15 mouse cellular contexts compared by ENCODE assay signal in genomic region chr12:112952926-112953565, GRCm38 (mm10). TPM values are rescaled to one million over a fixed set of nuclear protein-coding genes. Genes with fewer than 3 reads are reported as not detected.
DNase-seq lines count a peak whose midpoint lies in the region; ATAC-seq and TF ChIP-seq lines count a peak whose summit lies in the region.
"Had no signal": no experiment of that assay in that cellular context is flagged by ENCODE, and none has a peak within 500 bp of the region (broad histone marks: within the 10 kb centered on the region; RNA-seq: fewer than 3 reads in every experiment).

No protein-coding gene starts in this region.

- WGBS in heart, embryonic 14.5 days: 39% methylated on average over 3 of the region's 3 CpGs

- H3K27me3 ChIP-seq in heart, embryonic 14.5 days (ENCODE audit: control insufficient read depth, insufficient read depth, low read length): peaks cover 4% of the 10 kb centered on the region; the same call in 1 of the 2 replicates
- H3K27me3 ChIP-seq: intestine, embryonic 15.5 days; limb, embryonic 15.5 days; Patski; stomach, embryonic 15.5 days had no signal

- H3K4me3 ChIP-seq in heart, embryonic 14.5 days (ENCODE audit: control insufficient read depth in 1 of 2, insufficient read depth in 1 of 2, low read depth in 1 of 2, low read length in 2 of 2): no peak overlapping the region
- no peak overlapping the region for H3K4me3 ChIP-seq in layer of hippocampus, adult 2 months
- H3K4me3 ChIP-seq: intestine, embryonic 15.5 days; limb, embryonic 15.5 days; stomach, embryonic 15.5 days had no signal

- intact Hi-C loops in heart, postnatal 14 days (cut with DNase I): no loop called here

- H3K36me3 ChIP-seq in heart, embryonic 14.5 days (ENCODE audit: control insufficient read depth, insufficient read depth, low read length): 0 out of 2 replicates have a peak, but pooled peaks cover 4% of the 10 kb centered on the region
- H3K36me3 ChIP-seq: intestine, embryonic 15.5 days; stomach, embryonic 15.5 days had no signal

- DNase-seq in cerebellum, adult 11-12 months: peak; percentile 38
- no peak for DNase-seq in cerebellum, adult 8-10 months
- no peak for DNase-seq in heart, postnatal 14 days
- DNase-seq in layer of hippocampus, adult 2 months (ENCODE audit: low spot score in 2 of 2): no peak
- DNase-seq in layer of hippocampus, adult 9-10 months (ENCODE audit: low spot score): no peak
- DNase-seq in 416B (ENCODE audit: low read depth): peak; percentile 52
- DNase-seq: embryo, embryonic 11 days; midbrain, embryonic 14.5 days had no signal

- H3K4me1 ChIP-seq in heart, embryonic 14.5 days (ENCODE audit: control insufficient read depth in 2 of 2, insufficient read depth in 2 of 2, low read length in 2 of 2): peaks cover 35 to 38% of the 10 kb centered on the region in 2 experiments

- H3K9me3 ChIP-seq in heart, embryonic 14.5 days (ENCODE audit: control insufficient read depth, low read length): no peaks in the 10 kb centered on the region
- H3K9me3 ChIP-seq: intestine, embryonic 15.5 days; limb, embryonic 15.5 days; stomach, embryonic 15.5 days had no signal

- TF ChIP-seq CTCF in layer of hippocampus, adult 2 months (conservative IDR thresholded peaks at IDR 0.05): no peak

- 0 out of 2 replicates have a peak overlapping the region, but pooled peaks have one; percentile 15 for H3K4me2 ChIP-seq in heart, embryonic 14.5 days (ENCODE audit: low read length)
- H3K4me2 ChIP-seq: intestine, embryonic 15.5 days; limb, embryonic 15.5 days; lung, embryonic 14.5 days; stomach, embryonic 15.5 days had no signal

- no peak overlapping the region for H3K9ac ChIP-seq in heart, embryonic 14.5 days (ENCODE audit: low read length)
- H3K9ac ChIP-seq: intestine, embryonic 15.5 days; limb, embryonic 15.5 days; lung, embryonic 14.5 days; stomach, embryonic 15.5 days had no signal

- ATAC-seq in heart, embryonic 14.5 days (ENCODE audit: insufficient number of reproducible peaks, insufficient read depth, low FRiP score, low read depth): no peak
- no peak for ATAC-seq in megakaryocyte progenitor cell, adult 5-6 weeks (replicated peaks; ENCODE audit: poor library complexity)

- H3K27ac ChIP-seq in heart, embryonic 14.5 days (replicated peaks in 1 of 2; ENCODE audit: control insufficient read depth in 1 of 2, insufficient read depth in 1 of 2, low read depth in 2 of 2, low read length in 2 of 2): peak overlapping the region; percentile 46 to 54
- peak overlapping the region; percentile 6; the same call in 1 of the 2 replicates for H3K27ac ChIP-seq in layer of hippocampus, adult 2 months
- H3K27ac ChIP-seq: intestine, embryonic 15.5 days; limb, embryonic 15.5 days; stomach, embryonic 15.5 days had no signal

RNA-seq across cellular contexts. Expression of gene Nudt14, which starts 11.1 kb away (rescaled TPM):
- 44.2 and 53.9 TPM in 2 replicates for polyA plus RNA-seq in heart, embryonic 14.5 days (2014; fragmentation: Nextera tagmentation; extraction: Ambion mirVana)
- total RNA-seq in heart, postnatal 14 days (2021): 1 to 10 TPM; 8.3 to 8.6 TPM
- 10 to 100 TPM in 1 of 2 experiments, 1 to 10 TPM in 1; 9.8 to 10.1 TPM for total RNA-seq in layer of hippocampus, adult 2 months (2021)
- 12.6 and 13.4 TPM in 2 replicates for total RNA-seq in megakaryocyte progenitor cell, adult 5-6 weeks (2015)
- total RNA-seq in megakaryocyte progenitor cell, adult 5-6 weeks (2017): 14.8 TPM in 2 replicates

RNA-seq across cellular contexts. Expression of gene Btbd6, which starts 23.2 kb away (rescaled TPM):
- polyA plus RNA-seq in heart, embryonic 14.5 days (2014; fragmentation: Nextera tagmentation; extraction: Ambion mirVana): 19.4 and 25.9 TPM in 2 replicates
- total RNA-seq in heart, postnatal 14 days (2021): 10 to 100 TPM; 16.8 TPM
- 10 to 100 TPM; 55.8 to 55.9 TPM for total RNA-seq in layer of hippocampus, adult 2 months (2021)
- total RNA-seq in megakaryocyte progenitor cell, adult 5-6 weeks (2015): 7.7 and 9.5 TPM in 2 replicates
- 5.2 and 6.4 TPM in 2 replicates for total RNA-seq in megakaryocyte progenitor cell, adult 5-6 weeks (2017)

RNA-seq across cellular contexts. Expression of gene Jag2, which starts 23.5 kb away (rescaled TPM):
- 3.4 and 4.7 TPM in 2 replicates for polyA plus RNA-seq in heart, embryonic 14.5 days (2014; fragmentation: Nextera tagmentation; extraction: Ambion mirVana)
- total RNA-seq in heart, postnatal 14 days (2021): 10 to 100 TPM; 32.1 to 32.4 TPM
- total RNA-seq in layer of hippocampus, adult 2 months (2021): 10 to 100 TPM; 44.1 to 52.1 TPM
- total RNA-seq in megakaryocyte progenitor cell, adult 5-6 weeks (2015): 0.64 and 0.78 TPM in 2 replicates
- total RNA-seq in megakaryocyte progenitor cell, adult 5-6 weeks (2017): 2.4 and 4.5 TPM in 2 replicates

RNA-seq across cellular contexts. Expression of gene Brf1, which starts 47.5 kb away (rescaled TPM):
- polyA plus RNA-seq in heart, embryonic 14.5 days (2014; fragmentation: Nextera tagmentation; extraction: Ambion mirVana): 40.5 and 42.5 TPM in 2 replicates
- total RNA-seq in heart, postnatal 14 days (2021): 10 to 100 TPM; 28.3 to 28.8 TPM
- total RNA-seq in layer of hippocampus, adult 2 months (2021): 10 to 100 TPM; 55.6 to 57.4 TPM
- 24.0 and 29.3 TPM in 2 replicates for total RNA-seq in megakaryocyte progenitor cell, adult 5-6 weeks (2015)
- total RNA-seq in megakaryocyte progenitor cell, adult 5-6 weeks (2017): 27.2 and 39.0 TPM in 2 replicates

Comparison
In these comparisons a context has a peak if more than half of its experiments do, and no peak if none do; other contexts are left out.
1. DNase-seq: peak in cerebellum, adult 11-12 months (single experiment) and 416B (single experiment); none in cerebellum, adult 8-10 months (single experiment), heart, postnatal 14 days (0 of 2), layer of hippocampus, adult 2 months (0 of 2) and layer of hippocampus, adult 9-10 months (single experiment).
2. RNA of gene Jag2, which starts 23.5 kb away (total RNA-seq): 44.1 to 52.1 TPM in layer of hippocampus, adult 2 months and 32.1 to 32.4 TPM in heart, postnatal 14 days; 0.64 to 4.5 TPM in megakaryocyte progenitor cell, adult 5-6 weeks; every median in the first group is over 4 times any median in the second.